12 mouse cellular contexts compared by ENCODE assay signal in the genomic region with DNA sequence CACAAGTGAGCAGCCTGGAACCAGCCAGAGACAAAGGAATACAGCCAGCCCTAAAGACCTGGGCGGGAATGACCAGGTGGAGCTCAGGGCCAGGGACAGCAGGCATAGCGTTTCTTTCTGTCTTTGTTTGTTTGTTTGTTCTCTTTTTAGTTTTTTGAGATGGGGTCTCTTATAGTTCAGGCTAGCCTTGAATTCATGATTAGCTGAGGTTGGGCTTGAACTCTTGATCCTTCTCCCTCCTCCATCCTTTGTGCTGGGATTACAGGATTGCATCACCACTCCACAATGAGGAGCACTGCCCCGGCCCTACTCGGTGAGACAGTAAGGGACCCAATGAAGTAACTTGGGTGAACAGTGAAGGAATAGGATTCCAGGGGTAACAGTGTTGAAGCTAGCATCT. TPM values are rescaled to one million over a fixed set of nuclear protein-coding genes. Genes with fewer than 3 reads are reported as not detected.
DNase-seq lines count a peak whose midpoint lies in the region; ATAC-seq lines count a peak whose summit lies in the region.
"Had no signal": no experiment of that assay in that cellular context is flagged by ENCODE, and none has a peak within 500 bp of the region (broad histone marks: within the 10 kb centered on the region; RNA-seq: fewer than 3 reads in every experiment).

No protein-coding gene starts in this region.

- no peak for DNase-seq in liver, embryonic 13.5 days
- DNase-seq in forebrain, embryonic 14.5 days (ENCODE audit: low spot score), result no peak
- DNase-seq in midbrain, embryonic 11.5 days (ENCODE audit: low spot score, missing footprints), result peak; percentile 91
- DNase-seq in frontal cortex, postnatal 10 days (ENCODE audit: low spot score in 2 of 2), result no peak

- H3K27ac ChIP-seq in liver, embryonic 13.5 days, result no peak overlapping the region
- no peak overlapping the region for H3K27ac ChIP-seq in liver, embryonic 12.5 days
- H3K27ac ChIP-seq in forebrain, embryonic 14.5 days (ENCODE audit: low read depth, low read length), result peak overlapping the region; percentile 100
- peak overlapping the region; percentile 100 for H3K27ac ChIP-seq in midbrain, embryonic 11.5 days (ENCODE audit: low read depth, low read length)
- no peak overlapping the region for H3K27ac ChIP-seq in stomach, embryonic 16.5 days (ENCODE audit: low read length)

- peaks cover 54% of the 10 kb centered on the region for H3K27me3 ChIP-seq in liver, embryonic 13.5 days
- peaks cover 79% of the 10 kb centered on the region for H3K27me3 ChIP-seq in liver, embryonic 12.5 days (replicated peaks)
- H3K27me3 ChIP-seq in forebrain, embryonic 14.5 days (replicated peaks; ENCODE audit: control insufficient read depth, insufficient read depth, low read length), result peaks cover 6% of the 10 kb centered on the region
- peaks cover 31% of the 10 kb centered on the region for H3K27me3 ChIP-seq in midbrain, embryonic 11.5 days (ENCODE audit: control insufficient read depth, insufficient read depth, low read length)
- H3K27me3 ChIP-seq in stomach, embryonic 16.5 days (ENCODE audit: control insufficient read depth, insufficient read depth, low read length), result peaks cover 40% of the 10 kb centered on the region

- H3K9me3 ChIP-seq in liver, embryonic 13.5 days (replicated peaks), result no peaks in the 10 kb centered on the region
- H3K9me3 ChIP-seq in liver, embryonic 12.5 days (replicated peaks), result no peaks in the 10 kb centered on the region
- no peaks in the 10 kb centered on the region for H3K9me3 ChIP-seq in forebrain, embryonic 14.5 days (replicated peaks; ENCODE audit: control insufficient read depth, low read length)
- H3K9me3 ChIP-seq in midbrain, embryonic 11.5 days (ENCODE audit: control insufficient read depth, low read length), result no peaks in the 10 kb centered on the region
- H3K9me3 ChIP-seq in stomach, embryonic 16.5 days (replicated peaks; ENCODE audit: control insufficient read depth, low read length), result no peaks in the 10 kb centered on the region

- no peak overlapping the region for H3K4me3 ChIP-seq in liver, embryonic 13.5 days (replicated peaks)
- H3K4me3 ChIP-seq in liver, embryonic 12.5 days, result no peak overlapping the region
- H3K4me3 ChIP-seq in forebrain, embryonic 14.5 days (ENCODE audit: low read depth, low read length), result peak overlapping the region; percentile 30
- H3K4me3 ChIP-seq in midbrain, embryonic 11.5 days (ENCODE audit: low read depth, low read length), result peak overlapping the region; percentile 32
- no peak overlapping the region for H3K4me3 ChIP-seq in stomach, embryonic 16.5 days (replicated peaks; ENCODE audit: low read length)

- no peak overlapping the region for H3K9ac ChIP-seq in liver, embryonic 13.5 days
- H3K9ac ChIP-seq in liver, embryonic 12.5 days, result no peak overlapping the region
- H3K9ac ChIP-seq in forebrain, embryonic 14.5 days (ENCODE audit: low read length), result peak overlapping the region; percentile 61; the same call in 1 of the 2 replicates
- peak overlapping the region; percentile 82 for H3K9ac ChIP-seq in midbrain, embryonic 11.5 days (ENCODE audit: low read length)
- no peak overlapping the region for H3K9ac ChIP-seq in stomach, embryonic 16.5 days (ENCODE audit: low read length)

- 46% methylated on average over 4 of the region's 4 CpGs for whole genome bisulfite sequencing in liver, embryonic 13.5 days (ENCODE audit: insufficient replicate concordance)
- WGBS in liver, embryonic 12.5 days (ENCODE audit: insufficient replicate concordance), result 52% methylated on average over 4 of the region's 4 CpGs
- WGBS in forebrain, embryonic 14.5 days, result 13% methylated on average over 4 of the region's 4 CpGs
- WGBS in midbrain, embryonic 11.5 days, result 16% methylated on average over 4 of the region's 4 CpGs
- WGBS in stomach, embryonic 16.5 days, result 54% methylated on average over 4 of the region's 4 CpGs

- no peaks in the 10 kb centered on the region for H3K36me3 ChIP-seq in liver, embryonic 13.5 days
- no peaks in the 10 kb centered on the region for H3K36me3 ChIP-seq in liver, embryonic 12.5 days
- H3K36me3 ChIP-seq in forebrain, embryonic 14.5 days (ENCODE audit: control insufficient read depth, insufficient read depth, low read length), result no peaks in the 10 kb centered on the region
- H3K36me3 ChIP-seq in midbrain, embryonic 11.5 days (ENCODE audit: control insufficient read depth, insufficient read depth, low read length), result 0 out of 2 replicates have a peak, but pooled peaks cover 4% of the 10 kb centered on the region
- no peaks in the 10 kb centered on the region for H3K36me3 ChIP-seq in stomach, embryonic 16.5 days (ENCODE audit: control insufficient read depth, insufficient read depth, low read length)
- H3K36me3 ChIP-seq: G1E had no signal

- H3K4me1 ChIP-seq in liver, embryonic 13.5 days (replicated peaks), result peaks cover 22% of the 10 kb centered on the region
- 0 out of 2 replicates have a peak, but pooled peaks cover 11% of the 10 kb centered on the region for H3K4me1 ChIP-seq in liver, embryonic 12.5 days
- peaks cover 47% of the 10 kb centered on the region for H3K4me1 ChIP-seq in forebrain, embryonic 14.5 days (ENCODE audit: control insufficient read depth, insufficient read depth, low read length)
- peaks cover 59% of the 10 kb centered on the region for H3K4me1 ChIP-seq in midbrain, embryonic 11.5 days (ENCODE audit: control insufficient read depth, insufficient read depth, low read length)
- H3K4me1 ChIP-seq in stomach, embryonic 16.5 days (ENCODE audit: control insufficient read depth, insufficient read depth, low read length), result peaks cover 20% of the 10 kb centered on the region

- no peak overlapping the region for H3K4me2 ChIP-seq in liver, embryonic 13.5 days
- H3K4me2 ChIP-seq in liver, embryonic 12.5 days, result no peak overlapping the region
- H3K4me2 ChIP-seq in forebrain, embryonic 14.5 days (ENCODE audit: low read length), result peak overlapping the region; percentile 92
- peak overlapping the region; percentile 84 for H3K4me2 ChIP-seq in midbrain, embryonic 11.5 days
- peak overlapping the region; percentile 73 for H3K4me2 ChIP-seq in stomach, embryonic 16.5 days (ENCODE audit: low read depth, low read length)

- ATAC-seq in liver, embryonic 13.5 days (ENCODE audit: low read depth), result 0 out of 2 replicates have a peak, but pooled peaks have one; percentile 3
- ATAC-seq in liver, embryonic 12.5 days, result no peak
- ATAC-seq in forebrain, embryonic 14.5 days, result peak; percentile 6
- ATAC-seq in midbrain, embryonic 11.5 days (ENCODE audit: low FRiP score), result peak; percentile 22
- ATAC-seq in stomach, embryonic 16.5 days (ENCODE audit: insufficient read depth, low FRiP score), result no peak
- ATAC-seq in megakaryocyte, adult 5-6 weeks (ENCODE audit: poor library complexity, severe bottlenecking), result no peak
- ATAC-seq in granulocyte monocyte progenitor cell, adult 5-6 weeks (replicated peaks; ENCODE audit: poor library complexity, severe bottlenecking), result no peak

RNA-seq across cellular contexts. Expression of gene Btbd17, which starts 1.1 kb away (rescaled TPM):
- polyA plus RNA-seq in liver, embryonic 13.5 days (2015; fragmentation: Nextera tagmentation; extraction: Ambion mirVana), result 0.07 and 0.13 TPM in 2 replicates
- not detected in 2 replicates for polyA plus RNA-seq in liver, embryonic 12.5 days (2016; fragmentation: Nextera tagmentation; extraction: Ambion mirVana)
- 22.1 and 24.7 TPM in 2 replicates for polyA plus RNA-seq in forebrain, embryonic 14.5 days (2014; fragmentation: Nextera tagmentation; extraction: Ambion mirVana)
- 65.3 and 70.2 TPM in 2 replicates for polyA plus RNA-seq in midbrain, embryonic 11.5 days (2014; fragmentation: Nextera tagmentation; extraction: Ambion mirVana)
- polyA plus RNA-seq in stomach, embryonic 16.5 days (2015; fragmentation: Nextera tagmentation; extraction: Ambion mirVana), result 0.65 and 1.3 TPM in 2 replicates
- total RNA-seq in megakaryocyte, adult 5-6 weeks (2015), result not detected in 2 replicates
- total RNA-seq in megakaryocyte, adult 5-6 weeks (2017), result not detected in 2 replicates
- 0.54 TPM in 1 of 2 replicates, not detected in the other for total RNA-seq in granulocyte monocyte progenitor cell, adult 5-6 weeks (2014; fragmentation: Nextera tagmentation)
- total RNA-seq in granulocyte monocyte progenitor cell, adult 5-6 weeks (2017), result not detected in 2 replicates
- polyA plus RNA-seq: G1E; heart, embryonic 14.5 days had no signal

RNA-seq across cellular contexts. Expression of gene Gpr142, which starts 4.0 kb away (rescaled TPM):
- not detected in 2 replicates for polyA plus RNA-seq in liver, embryonic 13.5 days (2015; fragmentation: Nextera tagmentation; extraction: Ambion mirVana)
- polyA plus RNA-seq in liver, embryonic 12.5 days (2016; fragmentation: Nextera tagmentation; extraction: Ambion mirVana), result not detected in 2 replicates
- not detected in 2 replicates for polyA plus RNA-seq in forebrain, embryonic 14.5 days (2014; fragmentation: Nextera tagmentation; extraction: Ambion mirVana)
- polyA plus RNA-seq in midbrain, embryonic 11.5 days (2014; fragmentation: Nextera tagmentation; extraction: Ambion mirVana), result 0.12 TPM in 1 of 2 replicates, not detected in the other
- polyA plus RNA-seq in stomach, embryonic 16.5 days (2015; fragmentation: Nextera tagmentation; extraction: Ambion mirVana), result 0.36 and 0.41 TPM in 2 replicates
- not detected in 2 replicates for total RNA-seq in megakaryocyte, adult 5-6 weeks (2015)
- not detected in 2 replicates for total RNA-seq in megakaryocyte, adult 5-6 weeks (2017)
- not detected in 2 replicates for total RNA-seq in granulocyte monocyte progenitor cell, adult 5-6 weeks (2014; fragmentation: Nextera tagmentation)
- not detected in 2 replicates for total RNA-seq in granulocyte monocyte progenitor cell, adult 5-6 weeks (2017)
- polyA plus RNA-seq: G1E; heart, embryonic 14.5 days; limb, embryonic 14.5 days; spleen, adult 2 months had no signal

RNA-seq across cellular contexts. Expression of gene Kif19a, which starts 29.5 kb away (rescaled TPM):
- 0.07 and 0.12 TPM in 2 replicates for polyA plus RNA-seq in liver, embryonic 13.5 days (2015; fragmentation: Nextera tagmentation; extraction: Ambion mirVana)
- polyA plus RNA-seq in liver, embryonic 12.5 days (2016; fragmentation: Nextera tagmentation; extraction: Ambion mirVana), result 0.13 TPM in 1 of 2 replicates, not detected in the other
- polyA plus RNA-seq in forebrain, embryonic 14.5 days (2014; fragmentation: Nextera tagmentation; extraction: Ambion mirVana), result 0.23 and 0.34 TPM in 2 replicates
- 0.61 and 0.94 TPM in 2 replicates for polyA plus RNA-seq in midbrain, embryonic 11.5 days (2014; fragmentation: Nextera tagmentation; extraction: Ambion mirVana)
- 0.53 and 0.75 TPM in 2 replicates for polyA plus RNA-seq in stomach, embryonic 16.5 days (2015; fragmentation: Nextera tagmentation; extraction: Ambion mirVana)
- 0.16 and 0.27 TPM in 2 replicates for total RNA-seq in megakaryocyte, adult 5-6 weeks (2015)
- 0.11 and 0.69 TPM in 2 replicates for total RNA-seq in megakaryocyte, adult 5-6 weeks (2017)
- 1.3 TPM in 1 of 2 replicates, not detected in the other for total RNA-seq in granulocyte monocyte progenitor cell, adult 5-6 weeks (2014; fragmentation: Nextera tagmentation)
- not detected in 2 replicates for total RNA-seq in granulocyte monocyte progenitor cell, adult 5-6 weeks (2017)
- total RNA-seq: G1E had no signal
- polyA plus RNA-seq: G1E had no signal

RNA-seq across cellular contexts. Expression of gene Gprc5c, which starts 56.3 kb away (rescaled TPM):
- 11.3 and 12.8 TPM in 2 replicates for polyA plus RNA-seq in liver, embryonic 13.5 days (2015; fragmentation: Nextera tagmentation; extraction: Ambion mirVana)
- 14.3 TPM in 2 replicates for polyA plus RNA-seq in liver, embryonic 12.5 days (2016; fragmentation: Nextera tagmentation; extraction: Ambion mirVana)
- polyA plus RNA-seq in forebrain, embryonic 14.5 days (2014; fragmentation: Nextera tagmentation; extraction: Ambion mirVana), result 4.4 and 5.4 TPM in 2 replicates
- polyA plus RNA-seq in midbrain, embryonic 11.5 days (2014; fragmentation: Nextera tagmentation; extraction: Ambion mirVana), result 8.9 and 10.7 TPM in 2 replicates
- polyA plus RNA-seq in stomach, embryonic 16.5 days (2015; fragmentation: Nextera tagmentation; extraction: Ambion mirVana), result 23.0 and 23.7 TPM in 2 replicates
- 0.04 and 0.32 TPM in 2 replicates for total RNA-seq in megakaryocyte, adult 5-6 weeks (2015)
- total RNA-seq in megakaryocyte, adult 5-6 weeks (2017), result 0.37 and 0.89 TPM in 2 replicates
- not detected in 2 replicates for total RNA-seq in granulocyte monocyte progenitor cell, adult 5-6 weeks (2014; fragmentation: Nextera tagmentation)
- total RNA-seq in granulocyte monocyte progenitor cell, adult 5-6 weeks (2017), result not detected in 2 replicates
- polyA plus RNA-seq: G1E had no signal

Comparison
In these comparisons a context has a peak if more than half of its experiments do, and no peak if none do; other contexts are left out.
1. ATAC-seq: peak in liver, embryonic 13.5 days (single experiment), forebrain, embryonic 14.5 days (single experiment) and midbrain, embryonic 11.5 days (single experiment); none in liver, embryonic 12.5 days (single experiment), stomach, embryonic 16.5 days (single experiment), megakaryocyte, adult 5-6 weeks (single experiment) and granulocyte monocyte progenitor cell, adult 5-6 weeks (single experiment).
2. H3K27ac ChIP-seq: peak in forebrain, embryonic 14.5 days (single experiment) and midbrain, embryonic 11.5 days (single experiment); none in liver, embryonic 13.5 days (single experiment), liver, embryonic 12.5 days (single experiment) and stomach, embryonic 16.5 days (single experiment).
3. H3K4me2 ChIP-seq: peak in forebrain, embryonic 14.5 days (single experiment), midbrain, embryonic 11.5 days (single experiment) and stomach, embryonic 16.5 days (single experiment); none in liver, embryonic 13.5 days (single experiment) and liver, embryonic 12.5 days (single experiment).
4. H3K4me3 ChIP-seq: peak in forebrain, embryonic 14.5 days (single experiment) and midbrain, embryonic 11.5 days (single experiment); none in liver, embryonic 13.5 days (single experiment), liver, embryonic 12.5 days (single experiment) and stomach, embryonic 16.5 days (single experiment).
5. H3K9ac ChIP-seq: peak in forebrain, embryonic 14.5 days (single experiment) and midbrain, embryonic 11.5 days (single experiment); none in liver, embryonic 13.5 days (single experiment), liver, embryonic 12.5 days (single experiment) and stomach, embryonic 16.5 days (single experiment).